Mouse (Mus musculus): ENCODE data around the gene Eif6. TPM values are rescaled to one million over a fixed set of nuclear protein-coding genes. Genes with fewer than 3 reads are reported as not detected.
A peak's percentile ranks its signal among the peaks of the same experiment; 100 is the strongest.
"Not testable (repeated sequence)": the region's sequence is repeated elsewhere in the genome, so short reads cannot be mapped to it uniquely, and the experiment has no call there.

Eif6 gene
- polyA plus RNA-seq, 1 experiment from 2014 or later = 186 TPM

DNA sequence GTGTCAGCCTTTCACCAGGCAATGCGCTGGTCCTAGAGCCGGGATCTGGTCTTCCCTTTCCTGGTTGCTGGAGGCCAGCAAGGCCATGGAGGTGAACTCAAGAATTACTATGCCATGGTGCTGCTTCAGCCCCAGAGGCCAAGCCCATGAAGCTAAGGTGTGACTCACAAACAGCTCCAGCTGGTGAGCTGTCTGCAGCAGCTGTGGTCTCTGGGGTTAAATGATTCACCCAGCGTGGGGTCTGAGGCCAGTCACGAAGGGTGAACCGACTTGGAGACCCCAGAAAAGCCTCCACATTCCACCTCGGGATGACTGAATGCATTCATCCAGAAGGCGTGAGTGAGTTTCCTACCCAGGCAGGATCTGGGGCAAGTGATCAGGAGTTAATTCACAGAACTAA lies 23.4 kb upstream of the Eif6 start:
- Histone ChIP-seq H3K9me3 (no peaks in the 10 kb centered on the region), H3K4me3 (replicated peaks) (no peak overlapping the region), H3K27me3 (no peaks in the 10 kb centered on the region), H3K36me3 (peaks cover 85% of the 10 kb centered on the region), H3K4me2 (no peak overlapping the region), H3K9ac (replicated peaks) (no peak overlapping the region), H3K4me1 (replicated peaks) (peaks cover 19% of the 10 kb centered on the region), H3K27ac (no peak overlapping the region)
- ATAC-seq (ENCODE audit: insufficient number of reproducible peaks, insufficient read depth, low FRiP score, low TSS enrichment, low read depth) = no peak
- WGBS = 79% methylated on average over 7 of the region's 7 CpGs

DNA sequence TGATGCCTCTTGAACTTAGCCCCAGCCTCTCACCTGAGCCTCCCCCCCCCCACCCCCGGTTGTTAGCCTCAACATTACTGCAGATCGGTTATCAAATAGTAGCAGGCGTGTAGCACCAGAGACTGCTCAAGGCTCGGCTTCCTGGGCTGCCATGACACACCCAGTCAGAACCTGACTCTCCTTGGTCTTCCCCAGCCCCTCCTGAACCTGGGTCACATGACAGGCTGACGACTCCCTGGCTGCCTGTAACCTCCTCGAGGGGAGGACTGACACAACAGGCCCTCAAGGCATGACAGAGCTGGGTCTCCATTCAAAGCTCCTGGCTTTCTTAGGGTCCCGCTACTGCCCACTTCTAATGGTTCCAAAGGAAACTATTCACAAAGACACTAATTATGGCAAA lies 22.7 kb upstream of the Eif6 start:
- H3K9ac ChIP-seq (replicated peaks) = no peak overlapping the region
- peaks cover 86% of the 10 kb centered on the region for H3K36me3 ChIP-seq
- no peaks in the 10 kb centered on the region for H3K9me3 ChIP-seq
- no peaks in the 10 kb centered on the region for H3K27me3 ChIP-seq
- ATAC-seq (ENCODE audit: insufficient number of reproducible peaks, insufficient read depth, low FRiP score, low TSS enrichment, low read depth) = no peak
- 59% methylated on average over 7 of the region's 7 CpGs for WGBS
- H3K4me1 ChIP-seq (replicated peaks) = peaks cover 19% of the 10 kb centered on the region
- no peak overlapping the region for H3K4me2 ChIP-seq
- H3K27ac ChIP-seq = no peak overlapping the region
- no peak overlapping the region for H3K4me3 ChIP-seq (replicated peaks)

DNA sequence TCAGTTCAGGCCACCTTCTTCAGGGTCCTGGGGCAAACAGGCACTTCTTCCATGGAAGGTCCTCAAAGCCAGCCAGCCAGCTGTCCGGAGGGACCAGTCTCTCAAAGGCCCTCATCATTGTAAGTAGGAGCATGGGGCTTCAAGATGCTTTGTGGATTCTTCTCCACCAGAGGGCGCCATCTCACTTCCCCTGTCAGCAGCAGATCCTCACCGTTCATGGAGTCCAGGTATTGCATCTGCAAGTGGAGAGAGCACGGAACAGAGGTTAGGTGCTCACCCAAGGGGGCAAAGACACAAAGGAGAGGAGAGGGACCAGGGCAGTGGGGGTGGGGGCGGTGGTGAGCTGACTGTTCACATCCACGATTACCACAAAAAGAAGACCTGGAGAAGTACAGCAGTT lies 21.6 kb upstream of the Eif6 start:
- 38% methylated on average over 6 of the region's 6 CpGs for WGBS
- peak; percentile 29; the same call in 1 of the 2 replicates for ATAC-seq (ENCODE audit: insufficient number of reproducible peaks, insufficient read depth, low FRiP score, low TSS enrichment, low read depth)
- Histone ChIP-seq H3K9me3 (no peaks in the 10 kb centered on the region), H3K36me3 (peaks cover 79% of the 10 kb centered on the region), H3K9ac (replicated peaks) (no peak overlapping the region), H3K4me2 (no peak overlapping the region), H3K27me3 (no peaks in the 10 kb centered on the region), H3K4me1 (replicated peaks) (peaks cover 19% of the 10 kb centered on the region), H3K27ac (peak overlapping the region; percentile 47; the same call in 1 of the 2 replicates), H3K4me3 (replicated peaks) (no peak overlapping the region)

DNA sequence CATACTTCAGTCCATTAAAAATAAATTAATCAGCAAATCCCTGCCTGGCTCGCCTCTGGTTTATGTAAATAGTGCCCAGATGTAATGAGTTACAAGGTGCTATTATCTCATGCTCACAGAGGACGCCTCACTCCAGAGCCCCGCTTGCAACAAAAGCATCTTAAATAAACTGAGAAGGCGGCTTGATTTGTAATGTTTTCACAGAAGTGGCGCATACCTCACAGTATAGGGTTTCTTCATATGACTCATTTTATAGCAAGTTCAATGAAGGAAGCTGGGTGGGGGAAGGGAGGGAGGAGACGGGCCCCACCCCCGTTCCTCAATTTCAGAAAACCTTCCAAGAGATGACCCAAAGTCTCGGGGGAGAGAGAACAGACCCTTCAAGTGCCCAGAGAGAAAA lies 20.2 kb upstream of the Eif6 start:
- WGBS = 76% methylated on average over 8 of the region's 8 CpGs

DNA sequence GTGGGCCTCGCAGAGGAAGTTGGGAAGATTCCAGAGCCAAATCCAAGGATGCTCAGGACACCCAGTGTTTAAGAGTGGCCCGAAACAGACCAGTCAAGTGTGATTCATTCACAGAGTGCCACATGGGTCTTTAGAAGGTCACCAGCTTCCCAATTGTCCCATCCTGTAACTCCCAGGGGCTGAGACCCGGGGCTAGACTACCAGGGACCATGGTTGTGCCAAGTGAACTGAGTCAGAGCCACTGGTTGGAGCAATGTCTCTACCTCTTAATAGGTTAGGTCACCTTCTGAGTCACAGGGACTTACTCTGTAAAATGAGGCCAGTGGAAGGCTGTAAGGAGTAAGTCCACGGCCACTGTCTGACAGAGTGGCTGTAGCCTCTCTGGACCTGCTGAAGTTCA lies 12.2 kb upstream of the Eif6 start:
- Histone ChIP-seq H3K4me3 (replicated peaks) (no peak overlapping the region), H3K4me2 (no peak overlapping the region), H3K9me3 (no peaks in the 10 kb centered on the region), H3K9ac (replicated peaks) (no peak overlapping the region), H3K4me1 (replicated peaks) (no peaks in the 10 kb centered on the region), H3K27me3 (no peaks in the 10 kb centered on the region; the same call in 1 of the 2 replicates), H3K36me3 (no peaks in the 10 kb centered on the region), H3K27ac (no peak overlapping the region)
- no peak for ATAC-seq (ENCODE audit: insufficient number of reproducible peaks, insufficient read depth, low FRiP score, low TSS enrichment, low read depth)
- WGBS = 81% methylated on average over 4 of the region's 4 CpGs

More for the DNA sequence above, 20.2 kb upstream of the Eif6 start:
- Histone ChIP-seq H3K27ac (peak overlapping the region; percentile 47; the same call in 1 of the 2 replicates), H3K27me3 (no peaks in the 10 kb centered on the region), H3K36me3 (peaks cover 66% of the 10 kb centered on the region), H3K9ac (replicated peaks) (no peak overlapping the region), H3K4me1 (replicated peaks) (peaks cover 19% of the 10 kb centered on the region), H3K4me3 (replicated peaks) (no peak overlapping the region), H3K4me2 (no peak overlapping the region), H3K9me3 (no peaks in the 10 kb centered on the region)
- no peak for ATAC-seq (ENCODE audit: insufficient number of reproducible peaks, insufficient read depth, low FRiP score, low TSS enrichment, low read depth)

DNA sequence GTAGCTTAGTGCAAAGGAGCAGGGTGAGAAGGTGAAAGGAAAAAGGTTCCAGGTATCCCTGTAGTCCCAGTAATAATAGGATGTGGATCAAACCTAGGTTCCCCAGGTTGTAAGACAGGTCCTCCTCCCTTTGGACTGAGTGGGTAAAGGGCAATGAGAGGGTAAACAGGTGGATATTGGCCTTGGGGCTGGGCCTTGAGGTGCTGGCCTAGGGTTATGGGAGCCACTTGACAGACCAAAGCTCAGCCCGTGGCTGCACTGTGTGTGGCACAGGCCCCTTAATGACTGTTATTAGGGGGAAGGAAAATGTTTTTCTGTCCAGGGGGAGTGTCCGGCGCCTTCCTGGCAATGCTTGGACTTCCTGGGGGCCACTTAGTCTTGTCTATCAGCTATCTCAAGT lies 11.2 kb upstream of the Eif6 start:
- Histone ChIP-seq H3K27me3 (peaks cover 6% of the 10 kb centered on the region; the same call in 1 of the 2 replicates), H3K27ac (no peak overlapping the region), H3K4me1 (replicated peaks) (no peaks in the 10 kb centered on the region; the same call in 1 of the 2 replicates), H3K9me3 (no peaks in the 10 kb centered on the region), H3K9ac (replicated peaks) (no peak overlapping the region), H3K4me2 (no peak overlapping the region), H3K4me3 (replicated peaks) (no peak overlapping the region), H3K36me3 (no peaks in the 10 kb centered on the region)
- 66% methylated on average over 3 of the region's 3 CpGs for WGBS
- no peak for ATAC-seq (ENCODE audit: insufficient number of reproducible peaks, insufficient read depth, low FRiP score, low TSS enrichment, low read depth)

DNA sequence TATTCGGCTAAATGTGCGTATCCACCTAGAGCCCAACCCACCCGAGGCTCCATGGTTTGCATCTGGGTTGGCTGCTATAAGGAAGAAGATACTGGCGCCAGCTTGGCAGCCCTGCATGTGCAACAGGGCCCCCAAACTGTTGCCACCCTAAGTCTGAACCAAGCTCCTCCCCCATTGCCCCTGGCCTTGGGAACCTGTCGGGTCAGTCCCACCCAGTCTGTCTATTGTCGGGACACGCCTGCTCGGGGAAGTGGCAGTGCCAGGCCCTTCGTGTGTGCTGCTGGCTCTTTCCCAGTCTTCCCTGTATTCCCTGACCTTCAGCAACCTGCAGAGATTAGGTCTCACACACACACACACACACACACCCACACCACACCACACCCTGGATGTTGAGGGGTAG lies 8.0 kb upstream of the Eif6 start, which contains the start of gene Fam83c:
Gene Fam83c (minus strand): TSS at position 123 of the 400 bp plus-strand sequence.
- H3K4me2 ChIP-seq = no peak within 1 kb of the TSS
- 0 out of 2 replicates have a peak within 1 kb of the TSS, but pooled peaks have one; percentile 18 for H3K9ac ChIP-seq (replicated peaks)
- H3K9me3 ChIP-seq = no peaks in the 10 kb centered on the region
- peaks cover 6% of the 10 kb centered on the region; the same call in 1 of the 2 replicates for H3K27me3 ChIP-seq
- H3K4me3 ChIP-seq (replicated peaks) = no peak within 1 kb of the TSS
- WGBS = 59% methylated on average over 9 of the region's 9 CpGs
- H3K27ac ChIP-seq = no peak within 1 kb of the TSS
- H3K4me1 ChIP-seq (replicated peaks) = no peaks in the 10 kb centered on the region; the same call in 1 of the 2 replicates
- no peak for ATAC-seq (ENCODE audit: insufficient number of reproducible peaks, insufficient read depth, low FRiP score, low TSS enrichment, low read depth)
- H3K36me3 ChIP-seq = no peaks in the 10 kb centered on the region

DNA sequence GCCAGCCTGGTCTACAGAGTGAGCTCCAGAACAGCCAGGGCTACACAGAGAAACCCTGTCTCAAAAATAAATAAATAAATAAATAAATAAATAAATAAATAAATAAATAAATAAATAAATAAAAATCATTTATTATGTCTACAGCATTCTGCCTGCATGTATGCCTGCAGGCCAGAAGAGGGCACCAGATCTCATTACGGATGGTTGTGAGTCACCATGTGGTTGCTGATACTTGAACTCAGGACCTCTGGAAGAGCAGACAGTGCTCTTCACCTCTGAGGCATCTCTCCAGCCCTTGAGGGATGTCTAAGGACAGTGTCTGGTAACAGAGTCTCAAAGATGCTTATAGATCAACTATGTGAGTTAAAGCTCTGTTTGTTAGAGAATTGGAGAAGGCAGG lies 5.4 kb upstream of the Eif6 start:
- not testable (repeated sequence) for H3K27ac ChIP-seq; H3K9me3 ChIP-seq; H3K9ac ChIP-seq (replicated peaks); H3K4me1 ChIP-seq (replicated peaks); H3K36me3 ChIP-seq; ATAC-seq (ENCODE audit: insufficient number of reproducible peaks, insufficient read depth, low FRiP score, low TSS enrichment, low read depth); H3K27me3 ChIP-seq; H3K4me2 ChIP-seq; H3K4me3 ChIP-seq (replicated peaks)
- 80% methylated on average over 1 of the region's 1 CpGs for WGBS

DNA sequence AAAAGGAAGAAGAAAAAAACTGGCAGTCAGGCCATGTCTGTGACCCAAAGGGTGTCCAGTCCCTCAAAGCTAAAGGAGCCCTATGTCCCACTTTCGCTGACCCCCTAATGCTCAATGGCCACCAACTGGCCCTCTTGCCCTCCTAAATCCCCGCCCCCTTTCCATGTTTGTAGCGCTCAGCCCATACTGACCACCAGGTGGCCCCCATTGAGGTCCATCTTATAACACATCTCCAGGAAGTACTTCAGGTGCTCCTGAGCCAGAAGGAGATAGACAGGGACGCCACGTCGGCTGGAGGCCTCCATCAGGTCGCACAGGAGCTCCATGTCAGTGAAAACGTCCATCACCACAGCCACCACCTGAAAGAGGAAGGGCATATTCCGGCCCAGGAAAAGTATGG lies 4.6 kb upstream of the Eif6 start:
- Histone ChIP-seq H3K27me3 (peaks cover 6% of the 10 kb centered on the region; the same call in 1 of the 2 replicates), H3K9ac (replicated peaks) (no peak overlapping the region), H3K9me3 (no peaks in the 10 kb centered on the region), H3K36me3 (no peaks in the 10 kb centered on the region), H3K4me3 (replicated peaks) (no peak overlapping the region), H3K27ac (no peak overlapping the region), H3K4me1 (replicated peaks) (peaks cover 10% of the 10 kb centered on the region), H3K4me2 (no peak overlapping the region)
- 59% methylated on average over 9 of the region's 9 CpGs for WGBS
- ATAC-seq (ENCODE audit: insufficient number of reproducible peaks, insufficient read depth, low FRiP score, low TSS enrichment, low read depth) = no peak

DNA sequence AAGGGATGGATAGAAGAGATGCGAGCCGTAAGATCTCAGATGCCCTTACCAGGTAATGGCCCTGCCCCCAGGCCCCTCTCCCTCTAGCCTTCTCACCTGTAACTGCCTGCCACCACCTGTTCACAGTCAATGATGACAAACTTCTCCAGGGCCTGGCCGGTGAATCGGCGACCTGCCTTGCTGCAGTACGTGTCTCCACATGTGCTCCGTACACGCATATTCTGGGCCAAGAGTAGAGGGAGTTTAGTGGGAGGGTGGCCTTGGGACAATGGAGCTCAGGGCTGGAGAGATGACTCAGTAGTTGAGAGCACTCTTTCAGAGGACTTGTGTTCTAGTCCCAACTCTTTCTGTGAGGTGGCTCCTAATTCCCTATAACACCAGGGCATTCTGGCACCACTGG lies 4.1 kb upstream of the Eif6 start:
- Histone ChIP-seq H3K9me3 (no peaks in the 10 kb centered on the region), H3K36me3 (no peaks in the 10 kb centered on the region), H3K4me3 (replicated peaks) (no peak overlapping the region), H3K4me2 (no peak overlapping the region), H3K9ac (replicated peaks) (no peak overlapping the region), H3K4me1 (replicated peaks) (peaks cover 11% of the 10 kb centered on the region), H3K27me3 (peaks cover 6% of the 10 kb centered on the region; the same call in 1 of the 2 replicates), H3K27ac (no peak overlapping the region)
- ATAC-seq (ENCODE audit: insufficient number of reproducible peaks, insufficient read depth, low FRiP score, low TSS enrichment, low read depth) = no peak
- 89% methylated on average over 8 of the region's 8 CpGs for WGBS

DNA sequence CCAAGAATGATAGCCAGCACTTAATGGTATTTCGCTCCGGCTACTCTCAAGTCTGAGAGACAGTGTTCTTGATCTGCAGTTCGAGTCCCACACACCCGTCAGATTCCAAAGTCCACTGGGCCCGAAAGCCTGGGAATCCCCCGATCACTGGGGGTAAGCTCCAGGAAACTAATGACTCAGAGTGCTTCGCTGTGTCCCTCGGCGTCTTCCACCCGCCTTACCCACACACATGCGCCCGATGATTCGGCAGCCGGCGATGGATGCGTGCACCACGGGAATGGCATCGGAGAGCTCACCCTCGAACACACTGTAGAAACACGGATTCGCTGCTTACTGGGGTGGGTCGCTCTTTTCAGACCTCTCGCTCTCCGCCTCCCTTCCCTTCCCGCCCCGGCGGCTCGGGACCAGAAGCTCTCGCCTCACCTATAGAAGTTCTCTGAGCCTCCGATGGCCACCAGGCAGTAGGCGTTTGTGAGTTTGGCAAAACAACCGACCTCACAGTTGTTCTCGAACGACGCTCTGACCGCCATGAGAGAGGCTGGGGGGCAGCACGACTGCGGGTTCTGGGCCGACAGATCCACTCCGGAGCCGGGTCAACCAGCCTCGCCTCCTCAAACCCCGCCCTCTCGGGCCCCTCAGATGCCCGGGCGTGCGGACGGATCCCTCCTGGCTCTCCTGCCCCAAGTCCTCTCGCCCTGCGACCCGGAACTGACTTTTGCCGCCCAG lies 658 bp downstream of the Eif6 start:
- H3K27me3 ChIP-seq = no peaks in the 10 kb centered on the region
- peaks cover 33% of the 10 kb centered on the region for H3K36me3 ChIP-seq
- H3K9me3 ChIP-seq = no peaks in the 10 kb centered on the region
- ATAC-seq (ENCODE audit: insufficient number of reproducible peaks, insufficient read depth, low FRiP score, low TSS enrichment, low read depth) = no peak
- peak overlapping the region; percentile 91 for H3K4me3 ChIP-seq (replicated peaks)
- H3K4me2 ChIP-seq = peak overlapping the region; percentile 91
- 2% methylated on average over 52 of the region's 52 CpGs for WGBS
- H3K9ac ChIP-seq (replicated peaks) = peak overlapping the region; percentile 85
- peak overlapping the region; percentile 86 for H3K27ac ChIP-seq
- H3K4me1 ChIP-seq (replicated peaks) = peaks cover 21% of the 10 kb centered on the region

DNA sequence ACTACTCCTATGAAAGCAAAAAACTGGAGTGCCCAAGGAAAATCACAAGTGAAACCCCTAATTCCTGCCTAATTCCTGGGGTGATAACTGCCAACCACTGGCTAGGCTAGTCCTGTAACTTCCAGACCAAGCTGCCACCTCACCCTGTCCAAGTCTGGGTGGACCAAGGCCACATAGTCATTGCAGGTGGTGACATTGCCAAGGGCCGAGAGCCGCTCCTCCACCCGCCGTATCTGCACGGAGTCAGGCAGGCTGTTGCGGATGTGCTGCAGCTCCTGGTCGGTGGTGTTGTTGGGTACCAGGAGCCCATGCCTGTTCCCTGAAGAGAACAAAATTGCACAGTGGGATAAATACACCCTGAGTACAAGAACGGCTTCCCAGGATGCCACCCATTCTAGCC lies 3.0 kb downstream of the Eif6 start:
- H3K4me3 ChIP-seq (replicated peaks) = no peak overlapping the region
- no peaks in the 10 kb centered on the region for H3K27me3 ChIP-seq
- peaks cover 52% of the 10 kb centered on the region for H3K36me3 ChIP-seq
- H3K4me2 ChIP-seq = no peak overlapping the region
- H3K27ac ChIP-seq = no peak overlapping the region
- H3K9me3 ChIP-seq = no peaks in the 10 kb centered on the region
- no peak overlapping the region for H3K9ac ChIP-seq (replicated peaks)
- 97% methylated on average over 8 of the region's 8 CpGs for WGBS
- ATAC-seq (ENCODE audit: insufficient number of reproducible peaks, insufficient read depth, low FRiP score, low TSS enrichment, low read depth) = no peak
- H3K4me1 ChIP-seq (replicated peaks) = peaks cover 26% of the 10 kb centered on the region
